Mouse (Mus musculus): ENCODE data around the gene Coq10b. TPM values are rescaled to one million over a fixed set of nuclear protein-coding genes. Genes with fewer than 3 reads are reported as not detected.
A peak's percentile ranks its signal among the peaks of the same experiment; 100 is the strongest.
"Not testable (repeated sequence)": the region's sequence is repeated elsewhere in the genome, so short reads cannot be mapped to it uniquely, and the experiment has no call there.

Gene Coq10b
- 32.5 and 33.9 TPM in 2 replicates for polyA plus RNA-seq (2014; fragmentation: Nextera tagmentation; extraction: Ambion mirVana)

DNA sequence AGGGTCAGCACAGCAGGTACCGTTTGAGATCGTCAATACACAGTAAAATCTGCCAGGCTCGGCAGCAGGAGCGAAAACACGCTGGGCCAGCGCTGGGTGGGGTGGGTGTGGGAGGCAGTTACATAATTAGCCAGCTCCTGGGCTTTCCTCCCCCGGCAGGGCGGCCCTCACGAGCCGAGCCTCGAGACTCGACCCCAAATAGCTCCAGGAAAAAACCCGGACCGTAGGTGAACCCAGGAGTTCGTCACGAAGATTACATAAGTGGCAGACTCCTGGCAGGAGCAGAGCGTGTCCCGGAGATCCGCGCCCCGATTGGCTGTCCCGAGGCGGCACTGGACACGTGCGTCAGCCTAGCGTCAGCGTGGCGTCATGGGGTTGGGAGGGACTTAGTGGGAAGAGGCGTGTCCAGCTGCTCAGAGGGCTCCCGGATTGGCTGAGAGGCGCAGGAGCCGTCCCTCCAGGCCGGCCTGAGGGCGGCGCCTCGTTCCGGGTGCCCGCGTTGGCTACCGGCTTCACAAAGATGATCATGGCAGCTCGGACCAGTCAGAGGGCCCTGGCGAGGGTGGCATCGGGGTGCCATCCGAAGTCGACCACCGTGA lies at the start of gene Coq10b:
Coq10b (plus strand) TSS at position 416 of the 599 bp plus-strand sequence.
- peak; percentile 100 for ATAC-seq (ENCODE audit: low read depth)
- peaks cover 9% of the 10 kb centered on the region for H3K4me1 ChIP-seq (ENCODE audit: control insufficient read depth, insufficient read depth, low read length)
- WGBS = 0% methylated on average over 44 of the region's 46 CpGs
- no peaks in the 10 kb centered on the region for H3K9me3 ChIP-seq (ENCODE audit: control insufficient read depth, low read length)
- peak within 1 kb of the TSS; percentile 75 for H3K4me3 ChIP-seq (ENCODE audit: low read depth, low read length)
- H3K27ac ChIP-seq (ENCODE audit: low read depth, low read length) = peak within 1 kb of the TSS; percentile 82
- H3K9ac ChIP-seq (replicated peaks; ENCODE audit: low read depth, low read length) = peak within 1 kb of the TSS; percentile 74
- H3K27me3 ChIP-seq (ENCODE audit: control insufficient read depth, insufficient read depth, low read length) = no peaks in the 10 kb centered on the region
- no peaks in the 10 kb centered on the region for H3K36me3 ChIP-seq (ENCODE audit: control insufficient read depth, insufficient read depth, low read length)
- peak within 1 kb of the TSS; percentile 89 for H3K4me2 ChIP-seq (ENCODE audit: low read depth, low read length)

DNA sequence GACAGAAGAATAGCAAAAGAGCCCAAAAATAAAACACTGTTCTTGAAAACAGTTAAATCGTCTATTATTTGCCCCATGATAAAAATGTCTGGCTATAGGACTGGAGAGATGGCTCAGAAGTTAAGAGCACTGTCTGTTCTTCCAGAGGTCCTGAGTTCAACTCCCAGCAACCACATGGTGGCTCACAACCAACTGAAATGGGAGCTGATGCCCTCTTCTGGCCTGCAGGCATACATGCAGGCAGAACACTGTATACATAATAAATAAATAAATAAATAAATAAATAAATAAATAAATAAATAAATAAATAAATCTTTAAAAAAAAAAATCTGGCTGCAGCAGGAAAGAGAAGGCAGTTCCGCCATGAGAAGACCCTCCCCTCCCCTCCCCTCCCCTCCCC lies 44.3 kb upstream of the Coq10b start:
- WGBS = 85% methylated on average over 2 of the region's 2 CpGs
- not testable (repeated sequence) for H3K4me2 ChIP-seq (ENCODE audit: low read depth, low read length); H3K9ac ChIP-seq (replicated peaks; ENCODE audit: low read depth, low read length); H3K9me3 ChIP-seq (ENCODE audit: control insufficient read depth, low read length); H3K4me3 ChIP-seq (ENCODE audit: low read depth, low read length); H3K27ac ChIP-seq (ENCODE audit: low read depth, low read length); ATAC-seq (ENCODE audit: low read depth); H3K4me1 ChIP-seq (ENCODE audit: control insufficient read depth, insufficient read depth, low read length); H3K27me3 ChIP-seq (ENCODE audit: control insufficient read depth, insufficient read depth, low read length)
- peaks cover 61% of the 10 kb centered on the region for H3K36me3 ChIP-seq (ENCODE audit: control insufficient read depth, insufficient read depth, low read length)

GRCm38 (mm10) chr1:55012513-55012912 lies 40.1 kb upstream of the Coq10b start:
- Histone ChIP-seq H3K4me2 (ENCODE audit: low read depth, low read length) (no peak overlapping the region), H3K4me1 (ENCODE audit: control insufficient read depth, insufficient read depth, low read length) (no peaks in the 10 kb centered on the region), H3K27me3 (ENCODE audit: control insufficient read depth, insufficient read depth, low read length) (no peaks in the 10 kb centered on the region), H3K9me3 (ENCODE audit: control insufficient read depth, low read length) (no peaks in the 10 kb centered on the region), H3K9ac (replicated peaks; ENCODE audit: low read depth, low read length) (no peak overlapping the region), H3K27ac (ENCODE audit: low read depth, low read length) (no peak overlapping the region), H3K4me3 (ENCODE audit: low read depth, low read length) (no peak overlapping the region), H3K36me3 (ENCODE audit: control insufficient read depth, insufficient read depth, low read length) (peaks cover 61% of the 10 kb centered on the region)
- 66% methylated on average over 3 of the region's 3 CpGs for WGBS
- ATAC-seq (ENCODE audit: low read depth) = no peak

- no peak overlapping the region for H3K4me2 ChIP-seq (ENCODE audit: low read depth, low read length)
- peaks cover 8% of the 10 kb centered on the region for H3K4me1 ChIP-seq (ENCODE audit: control insufficient read depth, insufficient read depth, low read length)
- no peaks in the 10 kb centered on the region for H3K9me3 ChIP-seq (ENCODE audit: control insufficient read depth, low read length)
- H3K27me3 ChIP-seq (ENCODE audit: control insufficient read depth, insufficient read depth, low read length) = no peaks in the 10 kb centered on the region; the same call in 1 of the 2 replicates
- H3K4me3 ChIP-seq (ENCODE audit: low read depth, low read length) = no peak overlapping the region
- no peak overlapping the region for H3K27ac ChIP-seq (ENCODE audit: low read depth, low read length)
- no peak for ATAC-seq (ENCODE audit: low read depth)
- peaks cover 15% of the 10 kb centered on the region for H3K36me3 ChIP-seq (ENCODE audit: control insufficient read depth, insufficient read depth, low read length)
- H3K9ac ChIP-seq (replicated peaks; ENCODE audit: low read depth, low read length) = no peak overlapping the region
These were observed 30.7 kb upstream of the Coq10b start for GRCm38 (mm10) chr1:55021907-55022306.

- H3K4me2 ChIP-seq (ENCODE audit: low read depth, low read length) = peak overlapping the region; percentile 54
- peak overlapping the region; percentile 100 for H3K4me3 ChIP-seq (ENCODE audit: low read depth, low read length)
- 13% methylated on average over 10 of the region's 10 CpGs for WGBS
- no peak overlapping the region for H3K27ac ChIP-seq (ENCODE audit: low read depth, low read length)
- no peaks in the 10 kb centered on the region; the same call in 1 of the 2 replicates for H3K27me3 ChIP-seq (ENCODE audit: control insufficient read depth, insufficient read depth, low read length)
- H3K36me3 ChIP-seq (ENCODE audit: control insufficient read depth, insufficient read depth, low read length) = no peaks in the 10 kb centered on the region
- peak overlapping the region; percentile 97 for H3K9ac ChIP-seq (replicated peaks; ENCODE audit: low read depth, low read length)
- H3K4me1 ChIP-seq (ENCODE audit: control insufficient read depth, insufficient read depth, low read length) = peaks cover 8% of the 10 kb centered on the region
- no peak for ATAC-seq (ENCODE audit: low read depth)
- H3K9me3 ChIP-seq (ENCODE audit: control insufficient read depth, low read length) = no peaks in the 10 kb centered on the region
These were observed 26.7 kb upstream of the Coq10b start for GRCm38 (mm10) chr1:55025656-55026430.

- Histone ChIP-seq H3K9ac (replicated peaks; ENCODE audit: low read depth, low read length) (peak overlapping the region; percentile 97), H3K27ac (ENCODE audit: low read depth, low read length) (peak overlapping the region; percentile 94), H3K4me2 (ENCODE audit: low read depth, low read length) (peak overlapping the region; percentile 54), H3K4me3 (ENCODE audit: low read depth, low read length) (peak overlapping the region; percentile 100), H3K36me3 (ENCODE audit: control insufficient read depth, insufficient read depth, low read length) (no peaks in the 10 kb centered on the region), H3K27me3 (ENCODE audit: control insufficient read depth, insufficient read depth, low read length) (no peaks in the 10 kb centered on the region; the same call in 1 of the 2 replicates), H3K4me1 (ENCODE audit: control insufficient read depth, insufficient read depth, low read length) (peaks cover 8% of the 10 kb centered on the region), H3K9me3 (ENCODE audit: control insufficient read depth, low read length) (no peaks in the 10 kb centered on the region)
- under 1% methylated on average over 55 of the region's 55 CpGs for WGBS
- ATAC-seq (ENCODE audit: low read depth) = peak; percentile 77
These were observed 25.9 kb upstream of the Coq10b start for GRCm38 (mm10) chr1:55026444-55027252.

DNA sequence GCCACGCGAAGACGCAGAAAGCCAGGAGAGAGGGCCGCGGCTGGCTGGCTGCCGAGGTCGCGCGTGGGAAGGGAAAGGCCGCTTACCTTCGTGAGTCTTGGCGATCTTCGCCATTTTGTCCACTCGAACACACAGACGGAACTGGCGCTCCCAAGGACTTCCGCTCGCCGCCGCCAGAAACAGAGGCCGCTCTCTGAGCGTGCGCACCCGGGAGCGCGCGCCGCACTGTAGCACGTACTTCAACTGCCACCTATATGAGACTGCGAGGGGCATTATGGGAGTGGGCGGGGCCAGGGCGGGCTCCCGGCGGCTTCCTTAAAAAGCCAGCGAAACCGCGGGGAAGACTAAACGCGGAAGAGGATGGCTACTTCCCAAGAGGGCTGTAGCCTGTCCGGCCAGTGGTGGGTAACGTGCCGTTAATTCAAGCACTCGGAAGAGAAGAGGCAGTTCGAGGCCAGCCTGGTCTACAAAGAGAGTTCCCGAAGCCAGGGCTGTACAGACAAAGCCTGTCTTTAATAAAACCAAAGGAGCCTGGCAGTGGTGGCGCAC lies 25.2 kb upstream of the Coq10b start, which contains the start of gene Sf3b1:
Sf3b1 (minus strand) TSS at position 229 of the 549 bp plus-strand sequence.
- peak within 1 kb of the TSS; percentile 97 for H3K9ac ChIP-seq (replicated peaks; ENCODE audit: low read depth, low read length)
- 2% methylated on average over 46 of the region's 46 CpGs for WGBS
- no peaks in the 10 kb centered on the region; the same call in 1 of the 2 replicates for H3K27me3 ChIP-seq (ENCODE audit: control insufficient read depth, insufficient read depth, low read length)
- peaks cover 8% of the 10 kb centered on the region for H3K4me1 ChIP-seq (ENCODE audit: control insufficient read depth, insufficient read depth, low read length)
- H3K27ac ChIP-seq (ENCODE audit: low read depth, low read length) = peak within 1 kb of the TSS; percentile 94
- peak within 1 kb of the TSS; percentile 54 for H3K4me2 ChIP-seq (ENCODE audit: low read depth, low read length)
- peak within 1 kb of the TSS; percentile 100 for H3K4me3 ChIP-seq (ENCODE audit: low read depth, low read length)
- ATAC-seq (ENCODE audit: low read depth) = peak; percentile 99
- H3K9me3 ChIP-seq (ENCODE audit: control insufficient read depth, low read length) = no peaks in the 10 kb centered on the region
- no peaks in the 10 kb centered on the region for H3K36me3 ChIP-seq (ENCODE audit: control insufficient read depth, insufficient read depth, low read length)

- H3K27ac ChIP-seq (ENCODE audit: low read depth, low read length) = no peak overlapping the region
- no peak overlapping the region for H3K9ac ChIP-seq (replicated peaks; ENCODE audit: low read depth, low read length)
- WGBS = 80% methylated on average over 1 of the region's 1 CpGs
- no peaks in the 10 kb centered on the region for H3K36me3 ChIP-seq (ENCODE audit: control insufficient read depth, insufficient read depth, low read length)
- no peaks in the 10 kb centered on the region for H3K9me3 ChIP-seq (ENCODE audit: control insufficient read depth, low read length)
- H3K27me3 ChIP-seq (ENCODE audit: control insufficient read depth, insufficient read depth, low read length) = no peaks in the 10 kb centered on the region; the same call in 1 of the 2 replicates
- peak overlapping the region; percentile 44 for H3K4me2 ChIP-seq (ENCODE audit: low read depth, low read length)
- H3K4me3 ChIP-seq (ENCODE audit: low read depth, low read length) = peak overlapping the region; percentile 100; the same call in 1 of the 2 replicates
- ATAC-seq (ENCODE audit: low read depth) = peak; percentile 1; the same call in 1 of the 2 replicates
- H3K4me1 ChIP-seq (ENCODE audit: control insufficient read depth, insufficient read depth, low read length) = peaks cover 8% of the 10 kb centered on the region
These were observed 24.6 kb upstream of the Coq10b start for GRCm38 (mm10) chr1:55027966-55028365.

Measured in neural tube, embryonic 14.5 days (tissue).